12 mouse cellular contexts compared by ENCODE assay signal in genomic region chr16:62500334-62500733, GRCm38 (mm10).
DNase-seq lines count a peak whose midpoint lies in the region; ATAC-seq and TF ChIP-seq lines count a peak whose summit lies in the region.
"Had no signal": no experiment of that assay in that cellular context is flagged by ENCODE, and none has a peak within 500 bp of the region (broad histone marks: within the 10 kb centered on the region; RNA-seq: fewer than 3 reads in every experiment).

No protein-coding gene starts in this region.

- CTCF ChIA-PET in Patski (lab: Charles Lee): no interaction called here

- no peak overlapping the region for H3K9ac ChIP-seq in hindbrain, postnatal 0 days (replicated peaks; ENCODE audit: low read length)
- no peak overlapping the region for H3K9ac ChIP-seq in liver, embryonic 11.5 days (ENCODE audit: low read depth, low read length)
- H3K9ac ChIP-seq: embryonic facial prominence, embryonic 15.5 days had no signal

- TF ChIP-seq CTCF in Patski (IDR thresholded peaks at IDR 0.05): peak; percentile 33
- TF ChIP-seq CTCF in hindbrain, postnatal 0 days (IDR thresholded peaks at IDR 0.05; ENCODE audit: low read depth): peak; percentile 61

- WGBS in hindbrain, postnatal 0 days: 70% methylated on average over 6 of the region's 6 CpGs
- 68% methylated on average over 6 of the region's 6 CpGs for WGBS in liver, embryonic 11.5 days

- no peak overlapping the region for H3K4me3 ChIP-seq in hindbrain, postnatal 0 days (ENCODE audit: low read length)
- H3K4me3 ChIP-seq in liver, embryonic 11.5 days (ENCODE audit: low read depth, low read length): no peak overlapping the region
- H3K4me3 ChIP-seq: embryonic facial prominence, embryonic 15.5 days had no signal

- H3K36me3 ChIP-seq in hindbrain, postnatal 0 days (ENCODE audit: insufficient read depth, low read length): no peaks in the 10 kb centered on the region
- H3K36me3 ChIP-seq in liver, embryonic 11.5 days (ENCODE audit: control insufficient read depth, insufficient read depth, low read length): no peaks in the 10 kb centered on the region
- H3K36me3 ChIP-seq: embryonic facial prominence, embryonic 15.5 days had no signal

- no peak for ATAC-seq in Patski
- peak; percentile 72 for ATAC-seq in hindbrain, postnatal 0 days
- no peak for ATAC-seq in liver, embryonic 11.5 days (replicated peaks; ENCODE audit: low FRiP score)

- DNase-seq in embryo, embryonic 10.5 days (ENCODE audit: low spot score): peak; percentile 3
- DNase-seq in embryo, embryonic 10 days (ENCODE audit: low spot score): no peak
- no peak for DNase-seq in Patski (ENCODE audit: low read depth, low spot score)
- peak; percentile 73 for DNase-seq in hindbrain, postnatal 0 days (ENCODE audit: low spot score)
- peak; percentile 50 to 58 for DNase-seq in left cerebral cortex, postnatal 25 days (ENCODE audit: low spot score in 2 of 2)
- DNase-seq in liver, embryonic 11.5 days (ENCODE audit: low spot score): no peak
- DNase-seq in adrenal gland, postnatal 36 days: no peak
- no peak for DNase-seq in spleen, adult 12 weeks (ENCODE audit: low spot score)
- DNase-seq: cerebellum, adult 18-20 months; kidney, postnatal 36 days; lung, postnatal 4 days had no signal

- no peaks in the 10 kb centered on the region for H3K4me1 ChIP-seq in hindbrain, postnatal 0 days (ENCODE audit: insufficient read depth, low read length)
- H3K4me1 ChIP-seq in liver, embryonic 11.5 days (replicated peaks; ENCODE audit: control insufficient read depth, insufficient read depth, low read length): no peaks in the 10 kb centered on the region
- H3K4me1 ChIP-seq: embryonic facial prominence, embryonic 15.5 days had no signal

- POLR2A ChIA-PET in Patski (lab: Charles Lee): no interaction called here

- no peak overlapping the region for H3K4me2 ChIP-seq in hindbrain, postnatal 0 days (ENCODE audit: low read depth, low read length)
- no peak overlapping the region for H3K4me2 ChIP-seq in liver, embryonic 11.5 days
- H3K4me2 ChIP-seq: embryonic facial prominence, embryonic 15.5 days had no signal

- no peak overlapping the region for H3K27ac ChIP-seq in hindbrain, postnatal 0 days
- H3K27ac ChIP-seq in liver, embryonic 11.5 days (ENCODE audit: low read depth, low read length): no peak overlapping the region
- H3K27ac ChIP-seq: embryonic facial prominence, embryonic 15.5 days had no signal

- in situ Hi-C loops in Patski (cut with MboI; ENCODE audit: low pct_unique_long_range_greater_than_20kb): no loop called here

- no peaks in the 10 kb centered on the region for H3K9me3 ChIP-seq in hindbrain, postnatal 0 days (ENCODE audit: low read length)
- H3K9me3 ChIP-seq in liver, embryonic 11.5 days (ENCODE audit: control insufficient read depth, low read length): no peaks in the 10 kb centered on the region
- H3K9me3 ChIP-seq: embryonic facial prominence, embryonic 15.5 days had no signal

- intact Hi-C loops in left cerebral cortex, postnatal 25 days (cut with DNase I): no loop called here

- H3K27me3 ChIP-seq in Patski: peaks cover 14% of the 10 kb centered on the region
- H3K27me3 ChIP-seq in hindbrain, postnatal 0 days (ENCODE audit: insufficient read depth, low read length): no peaks in the 10 kb centered on the region
- H3K27me3 ChIP-seq in liver, embryonic 11.5 days (replicated peaks; ENCODE audit: control insufficient read depth, insufficient read depth, low read length): no peaks in the 10 kb centered on the region
- H3K27me3 ChIP-seq: embryonic facial prominence, embryonic 15.5 days had no signal

Comparison
In these comparisons a context has a peak if more than half of its experiments do, and no peak if none do; other contexts are left out.
1. DNase-seq: peak in embryo, embryonic 10.5 days (single experiment), hindbrain, postnatal 0 days (single experiment) and left cerebral cortex, postnatal 25 days (2 of 2); none in embryo, embryonic 10 days (single experiment), Patski (single experiment), liver, embryonic 11.5 days (single experiment), adrenal gland, postnatal 36 days (0 of 2) and spleen, adult 12 weeks (single experiment).